Comparison of ENCODE assay signal across 8 mouse cellular contexts in genomic region chr7:127016081-127016480, GRCm38 (mm10). TPM values are rescaled to one million over a fixed set of nuclear protein-coding genes. Genes with fewer than 3 reads are reported as not detected.
DNase-seq lines count a peak whose midpoint lies in the region; ATAC-seq lines count a peak whose summit lies in the region.

No protein-coding gene starts in this region.

- H3K9me3 ChIP-seq in heart, embryonic 14.5 days (ENCODE audit: control insufficient read depth, low read length) = no peaks in the 10 kb centered on the region

- peak; percentile 30 for DNase-seq in spleen, adult 12 weeks (ENCODE audit: low spot score)
- DNase-seq in spleen, postnatal 14 days (ENCODE audit: low spot score in 2 of 2) = no peak
- DNase-seq in cerebellum, postnatal 10 days = peak; percentile 69 to 76
- DNase-seq in kidney, postnatal 4 days = peak; percentile 63 to 74
- DNase-seq in left cerebral cortex, postnatal 10 days (ENCODE audit: extremely low spot score in 1 of 2, low spot score in 2 of 2) = no peak
- no peak for DNase-seq in right cerebral cortex, adult 2 months (ENCODE audit: low spot score in 2 of 2)

- peak overlapping the region; percentile 94 to 98 for H3K27ac ChIP-seq in heart, embryonic 14.5 days (replicated peaks in 1 of 2; ENCODE audit: control insufficient read depth in 1 of 2, insufficient read depth in 1 of 2, low read depth in 2 of 2, low read length in 2 of 2)

- 3% methylated on average over 10 of the region's 10 CpGs for WGBS in heart, embryonic 14.5 days

- H3K4me3 ChIP-seq in heart, embryonic 14.5 days (ENCODE audit: control insufficient read depth in 1 of 2, insufficient read depth in 1 of 2, low read depth in 1 of 2, low read length in 2 of 2) = peak overlapping the region; percentile 81 to 94

- H3K36me3 ChIP-seq in heart, embryonic 14.5 days (ENCODE audit: control insufficient read depth, insufficient read depth, low read length) = peaks cover 31% of the 10 kb centered on the region

- intact Hi-C loops in left cerebral cortex, postnatal 10 days (cut with DNase I) = loop anchor here (5.0 kb wide), 1 partner anchor 39 kb away; the partner anchor contains the start of genes Cdipt and Cdiptos

- peak overlapping the region; percentile 94 for H3K9ac ChIP-seq in heart, embryonic 14.5 days (ENCODE audit: low read length)

- H3K27me3 ChIP-seq in heart, embryonic 14.5 days (ENCODE audit: control insufficient read depth, insufficient read depth, low read length) = no peaks in the 10 kb centered on the region

- H3K4me2 ChIP-seq in heart, embryonic 14.5 days (ENCODE audit: low read length) = peak overlapping the region; percentile 81

- H3K4me1 ChIP-seq in heart, embryonic 14.5 days (ENCODE audit: control insufficient read depth in 2 of 2, insufficient read depth in 2 of 2, low read length in 2 of 2) = peaks cover 22 to 43% of the 10 kb centered on the region in 2 experiments

- ATAC-seq in heart, embryonic 14.5 days (ENCODE audit: insufficient number of reproducible peaks, insufficient read depth, low FRiP score, low read depth) = peak; percentile 16; the same call in 1 of the 2 replicates
- ATAC-seq in megakaryocyte progenitor cell, adult 5-6 weeks (replicated peaks; ENCODE audit: poor library complexity) = peak; percentile 18

RNA-seq across cellular contexts. Expression of gene Pagr1b, which starts 0.2 kb away (rescaled TPM):
- 0.84 TPM in 1 of 2 replicates, not detected in the other for polyA plus RNA-seq in heart, embryonic 14.5 days (2014; fragmentation: Nextera tagmentation; extraction: Ambion mirVana)
- not detected in 2 replicates for total RNA-seq in megakaryocyte progenitor cell, adult 5-6 weeks (2015)
- not detected in 2 replicates for total RNA-seq in megakaryocyte progenitor cell, adult 5-6 weeks (2017)
- under 1 TPM in 1 of 2 experiments, not detected in 1; 0.94 TPM for total RNA-seq in left cerebral cortex, postnatal 10 days (2021)

RNA-seq across cellular contexts. Expression of gene Pagr1a, which starts 1.1 kb away (rescaled TPM):
- 23.1 and 25.4 TPM in 2 replicates for polyA plus RNA-seq in heart, embryonic 14.5 days (2014; fragmentation: Nextera tagmentation; extraction: Ambion mirVana)
- 44.2 and 55.4 TPM in 2 replicates for total RNA-seq in megakaryocyte progenitor cell, adult 5-6 weeks (2015)
- 39.8 and 48.1 TPM in 2 replicates for total RNA-seq in megakaryocyte progenitor cell, adult 5-6 weeks (2017)
- 10 to 100 TPM; 17.1 to 17.7 TPM for total RNA-seq in left cerebral cortex, postnatal 10 days (2021)

RNA-seq across cellular contexts. Expression of gene Mvp, which starts 1.7 kb away (rescaled TPM):
- polyA plus RNA-seq in heart, embryonic 14.5 days (2014; fragmentation: Nextera tagmentation; extraction: Ambion mirVana) = 12.0 and 12.6 TPM in 2 replicates
- 2.2 and 5.1 TPM in 2 replicates for total RNA-seq in megakaryocyte progenitor cell, adult 5-6 weeks (2015)
- total RNA-seq in megakaryocyte progenitor cell, adult 5-6 weeks (2017) = 17.4 and 19.2 TPM in 2 replicates
- total RNA-seq in left cerebral cortex, postnatal 10 days (2021) = 1 to 10 TPM; 4.4 to 4.5 TPM

RNA-seq across cellular contexts. Expression of gene Gm42742, which starts 4.8 kb away (rescaled TPM):
- polyA plus RNA-seq in heart, embryonic 14.5 days (2014; fragmentation: Nextera tagmentation; extraction: Ambion mirVana) = 41.9 and 45.0 TPM in 2 replicates
- 0.69 TPM in 1 of 2 replicates, not detected in the other for total RNA-seq in megakaryocyte progenitor cell, adult 5-6 weeks (2015)
- 0.21 and 3.7 TPM in 2 replicates for total RNA-seq in megakaryocyte progenitor cell, adult 5-6 weeks (2017)
- total RNA-seq in left cerebral cortex, postnatal 10 days (2021) = 10 to 100 TPM; 38.9 to 40.8 TPM

RNA-seq across cellular contexts. Expression of gene Prrt2, which starts 4.9 kb away (rescaled TPM):
- polyA plus RNA-seq in heart, embryonic 14.5 days (2014; fragmentation: Nextera tagmentation; extraction: Ambion mirVana) = 2.1 and 3.2 TPM in 2 replicates
- total RNA-seq in megakaryocyte progenitor cell, adult 5-6 weeks (2015) = 0.74 and 1.1 TPM in 2 replicates
- total RNA-seq in megakaryocyte progenitor cell, adult 5-6 weeks (2017) = 0.44 TPM in 1 of 2 replicates, not detected in the other
- 100 to 1,000 TPM; 182 to 196 TPM for total RNA-seq in left cerebral cortex, postnatal 10 days (2021)

Comparison
In these comparisons a context has a peak if more than half of its experiments do, and no peak if none do; other contexts are left out.
1. DNase-seq: peak in spleen, adult 12 weeks (single experiment), cerebellum, postnatal 10 days (2 of 2) and kidney, postnatal 4 days (2 of 2); none in spleen, postnatal 14 days (0 of 2), left cerebral cortex, postnatal 10 days (0 of 2) and right cerebral cortex, adult 2 months (0 of 2).